Mouse (Mus musculus) intestine, embryonic 16.5 days (tissue): ENCODE results near the gene Vps51. TPM values are rescaled to one million over a fixed set of nuclear protein-coding genes. Genes with fewer than 3 reads are reported as not detected.
A peak's percentile ranks its signal among the peaks of the same experiment; 100 is the strongest.

ENCODE experiments used
- ATAC-seq: fragments of 200-750 bp; cut with Nextera tagmentation; 2 replicates; pipeline ENCODE4 v1.8.0; 2017; ENCODE audit warnings: moderate TSS enrichment, moderate library complexity
- H3K27ac ChIP-seq: fragments of 300-500 bp; sonication (generic); 2 replicates; pipeline ENCODE4 v1.5.1; 2014; ENCODE audit warnings: mild to moderate bottlenecking, low read length
- H3K27me3 ChIP-seq: fragments of 300-500 bp; sonication (generic); replicated peaks from 2 replicates; pipeline ENCODE4 v1.6.1; 2014; ENCODE audit warnings: low read length, control low read depth, mixed read lengths; ENCODE audit not compliant: control insufficient read depth, insufficient read depth
- H3K36me3 ChIP-seq: fragments of 300-500 bp; sonication (generic); 2 replicates; pipeline ENCODE4 v1.6.1; 2014; ENCODE audit warnings: low read length, control low read depth; ENCODE audit not compliant: control insufficient read depth, insufficient read depth
- H3K4me1 ChIP-seq: fragments of 300-500 bp; sonication (generic); 2 replicates; pipeline ENCODE4 v1.6.1; 2014; ENCODE audit warnings: low read length, control low read depth, mixed read lengths; ENCODE audit not compliant: control insufficient read depth, insufficient read depth
- H3K4me2 ChIP-seq: fragments of 300-500 bp; sonication (generic); 2 replicates; pipeline ENCODE4 v1.6.1; 2014; ENCODE audit warnings: low read depth, low read length, control low read depth
- H3K4me3 ChIP-seq: fragments of 300-500 bp; sonication (generic); 2 replicates; pipeline ENCODE4 v1.5.1; 2014; ENCODE audit warnings: mild to moderate bottlenecking, low read length
- H3K9ac ChIP-seq: fragments of 300-500 bp; sonication (generic); 2 replicates; pipeline ENCODE4 v1.6.1; 2014; ENCODE audit warnings: low read depth, low read length
- H3K9me3 ChIP-seq: fragments of 300-500 bp; sonication (generic); 2 replicates; pipeline ENCODE4 v1.6.1; 2016; ENCODE audit warnings: low read length, control low read depth; ENCODE audit not compliant: control insufficient read depth
- WGBS: fragments of 180-500 bp; shearing (Covaris S2); extraction: QIAGEN DNeasy Blood & Tissue Kit; methylation state at CpG from one replicate; pipeline ENCODE4 v1.1.7; 2014; 5-methylcytosine and 5-hydroxymethylcytosine counted together
- microRNA-seq: library from miRNA; unstranded; fragments of <30 nt; microRNA quantifications from one replicate; pipeline ENCODE4, GENCODE M21; 2016
- polyA plus RNA-seq: library from polyadenylated mRNA; unstranded; fragments of >200 nt; fragmentation: Nextera tagmentation; extraction: Ambion mirVana; gene quantifications from 2 replicates; pipeline ENCODE4 v1.2.1, GENCODE M21; 2015

Gene Vps51
- polyA plus RNA-seq, 1 experiment from 2014 or later: 68.2 TPM

DNA sequence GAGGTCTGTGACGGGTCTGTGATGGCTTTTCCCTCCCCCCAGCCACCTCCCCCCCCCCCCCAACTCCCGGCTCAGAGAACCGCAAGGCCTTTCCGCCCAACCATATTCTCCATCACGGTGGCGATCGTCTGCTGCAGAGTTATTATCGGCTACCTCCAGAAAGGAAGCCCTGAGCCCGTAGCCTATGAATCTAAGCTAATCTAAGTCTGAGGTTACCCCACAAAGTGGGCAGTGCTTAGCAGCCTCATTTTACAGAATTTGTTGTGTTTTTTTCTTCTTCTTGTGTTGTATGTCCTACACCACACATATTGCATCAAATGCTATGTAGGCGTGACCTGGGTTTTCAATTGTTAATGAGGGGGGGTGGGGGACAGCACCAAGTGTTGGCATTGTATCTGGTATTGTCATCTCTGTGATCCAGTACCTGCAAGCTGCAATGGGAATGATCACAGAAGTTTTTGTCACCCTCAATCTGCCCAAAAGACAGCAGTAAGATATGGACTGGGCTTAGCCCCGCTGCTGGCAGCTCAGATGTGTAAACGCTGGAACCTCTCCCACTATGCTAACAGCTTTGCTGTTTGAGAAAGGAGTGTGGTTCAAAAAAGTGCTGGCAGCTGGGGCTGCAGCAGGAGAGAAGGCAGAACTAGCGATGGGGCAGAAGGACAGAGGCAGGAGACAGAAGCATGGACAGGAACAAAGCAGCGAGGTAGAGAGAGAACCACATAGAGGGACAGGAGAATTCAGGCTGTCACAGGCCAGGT is 46.3 kb downstream of the Vps51 start:
- H3K4me2 ChIP-seq: no peak overlapping the region
- no peak overlapping the region for H3K27ac ChIP-seq
- no peaks in the 10 kb centered on the region for H3K9me3 ChIP-seq
- ATAC-seq: no peak
- no peak overlapping the region for H3K9ac ChIP-seq
- H3K36me3 ChIP-seq: no peaks in the 10 kb centered on the region
- H3K4me3 ChIP-seq: no peak overlapping the region
- no peaks in the 10 kb centered on the region for H3K4me1 ChIP-seq
- no peaks in the 10 kb centered on the region for H3K27me3 ChIP-seq
- 71% methylated on average over 14 of the region's 14 CpGs for WGBS

- no peak overlapping the region for H3K9ac ChIP-seq
- H3K27ac ChIP-seq: no peak overlapping the region
- ATAC-seq: no peak
- no peaks in the 10 kb centered on the region for H3K36me3 ChIP-seq
- no peaks in the 10 kb centered on the region for H3K4me1 ChIP-seq
- H3K27me3 ChIP-seq: no peaks in the 10 kb centered on the region
- H3K4me2 ChIP-seq: no peak overlapping the region
- no peaks in the 10 kb centered on the region for H3K9me3 ChIP-seq
- 80% methylated on average over 9 of the region's 9 CpGs for WGBS
- H3K4me3 ChIP-seq: no peak overlapping the region
Observed at GRCm38 (mm10) chr19:6029426-6029825, 47.6 kb downstream of the Vps51 start.

DNA sequence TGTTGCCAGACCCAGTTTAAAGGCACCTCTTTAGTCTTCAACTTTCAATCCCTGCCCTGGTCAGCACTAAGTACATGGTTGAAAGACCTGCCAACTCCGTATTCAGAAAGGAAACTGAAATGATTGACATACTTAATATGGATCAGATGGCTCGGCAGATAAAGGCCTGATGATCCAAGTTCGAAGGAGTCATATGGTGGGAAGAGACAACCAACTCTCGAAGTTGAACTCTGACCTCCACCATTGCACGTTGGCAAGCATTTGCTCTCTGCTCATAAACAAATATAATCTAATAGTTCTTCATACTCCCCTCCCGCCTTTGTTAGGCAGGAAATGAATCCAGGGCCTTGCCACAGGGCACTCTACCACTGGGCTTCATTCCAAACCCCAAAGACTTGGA is 48.0 kb downstream of the Vps51 start:
- no peaks in the 10 kb centered on the region for H3K27me3 ChIP-seq
- no peak overlapping the region for H3K4me2 ChIP-seq
- no peak overlapping the region for H3K9ac ChIP-seq
- WGBS: 74% methylated on average over 6 of the region's 6 CpGs
- no peaks in the 10 kb centered on the region for H3K4me1 ChIP-seq
- no peaks in the 10 kb centered on the region for H3K36me3 ChIP-seq
- no peak overlapping the region for H3K4me3 ChIP-seq
- ATAC-seq: no peak
- no peak overlapping the region for H3K27ac ChIP-seq
- no peaks in the 10 kb centered on the region for H3K9me3 ChIP-seq

DNA sequence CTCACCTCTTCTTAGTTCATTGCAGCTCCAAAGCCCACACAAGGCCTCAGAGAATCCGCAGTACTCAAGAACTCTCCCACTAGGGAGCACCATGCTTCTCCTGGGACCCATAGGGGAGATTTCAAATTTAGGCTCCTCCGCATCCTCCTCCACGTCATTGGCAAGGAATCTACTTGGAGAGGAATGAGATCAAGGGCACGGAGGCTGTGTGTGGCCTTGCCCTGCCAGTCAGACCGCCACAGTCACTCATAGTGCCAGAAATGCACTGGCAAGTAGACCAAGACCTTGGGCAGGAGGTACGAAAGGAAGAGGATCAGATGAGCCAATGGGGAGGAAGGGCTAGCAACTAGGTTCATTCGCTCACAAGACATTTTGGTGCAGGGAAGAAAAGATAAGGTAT is 53.1 kb downstream of the Vps51 start:
- H3K27me3 ChIP-seq: no peaks in the 10 kb centered on the region

DNA sequence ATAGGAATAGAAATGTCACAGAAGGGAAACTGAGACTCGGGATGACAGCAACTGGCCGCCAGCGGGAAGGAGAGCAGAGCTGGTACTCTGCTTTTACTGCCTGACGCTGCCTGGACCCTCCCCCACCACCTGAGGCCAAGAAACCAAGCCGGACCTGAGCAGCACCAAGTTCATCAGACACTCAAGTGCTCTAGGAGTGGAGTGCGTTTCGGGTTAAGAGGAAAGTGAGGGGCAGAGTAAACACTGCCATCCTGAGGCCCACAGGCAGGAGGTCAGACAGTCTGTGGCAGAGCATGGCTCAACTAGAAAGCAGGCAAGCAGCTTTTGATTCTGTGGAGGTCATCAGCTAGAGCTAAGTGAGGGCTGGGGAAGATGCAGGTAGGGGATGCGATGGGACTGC is 54.0 kb downstream of the Vps51 start:
- no peak overlapping the region for H3K4me3 ChIP-seq
- H3K27me3 ChIP-seq: no peaks in the 10 kb centered on the region
- H3K4me1 ChIP-seq: no peaks in the 10 kb centered on the region
- H3K9me3 ChIP-seq: no peaks in the 10 kb centered on the region
- no peak overlapping the region for H3K9ac ChIP-seq
- WGBS: 63% methylated on average over 8 of the region's 8 CpGs
- no peak for ATAC-seq
- no peaks in the 10 kb centered on the region for H3K36me3 ChIP-seq
- H3K4me2 ChIP-seq: no peak overlapping the region
- no peak overlapping the region for H3K27ac ChIP-seq

More for the DNA sequence above, 53.1 kb downstream of the Vps51 start:
- H3K27ac ChIP-seq: no peak overlapping the region
- ATAC-seq: no peak
- no peak overlapping the region for H3K4me2 ChIP-seq
- no peaks in the 10 kb centered on the region for H3K36me3 ChIP-seq
- WGBS: 85% methylated on average over 7 of the region's 7 CpGs
- no peaks in the 10 kb centered on the region for H3K9me3 ChIP-seq
- no peak overlapping the region for H3K4me3 ChIP-seq
- no peaks in the 10 kb centered on the region for H3K4me1 ChIP-seq
- H3K9ac ChIP-seq: no peak overlapping the region

- no peaks in the 10 kb centered on the region for H3K9me3 ChIP-seq
- no peak overlapping the region for H3K27ac ChIP-seq
- no peak overlapping the region for H3K4me3 ChIP-seq
- H3K4me2 ChIP-seq: no peak overlapping the region
- ATAC-seq: no peak; the same call in 1 of the 2 replicates
- no peaks in the 10 kb centered on the region for H3K27me3 ChIP-seq
- peak overlapping the region; percentile 25; the same call in 1 of the 2 replicates for H3K9ac ChIP-seq
- no peaks in the 10 kb centered on the region for H3K36me3 ChIP-seq
- WGBS: 38% methylated on average over 3 of the region's 3 CpGs
- peaks cover 11% of the 10 kb centered on the region for H3K4me1 ChIP-seq
Observed at GRCm38 (mm10) chr19:6020276-6020675, 56.8 kb downstream of the Vps51 start.

DNA sequence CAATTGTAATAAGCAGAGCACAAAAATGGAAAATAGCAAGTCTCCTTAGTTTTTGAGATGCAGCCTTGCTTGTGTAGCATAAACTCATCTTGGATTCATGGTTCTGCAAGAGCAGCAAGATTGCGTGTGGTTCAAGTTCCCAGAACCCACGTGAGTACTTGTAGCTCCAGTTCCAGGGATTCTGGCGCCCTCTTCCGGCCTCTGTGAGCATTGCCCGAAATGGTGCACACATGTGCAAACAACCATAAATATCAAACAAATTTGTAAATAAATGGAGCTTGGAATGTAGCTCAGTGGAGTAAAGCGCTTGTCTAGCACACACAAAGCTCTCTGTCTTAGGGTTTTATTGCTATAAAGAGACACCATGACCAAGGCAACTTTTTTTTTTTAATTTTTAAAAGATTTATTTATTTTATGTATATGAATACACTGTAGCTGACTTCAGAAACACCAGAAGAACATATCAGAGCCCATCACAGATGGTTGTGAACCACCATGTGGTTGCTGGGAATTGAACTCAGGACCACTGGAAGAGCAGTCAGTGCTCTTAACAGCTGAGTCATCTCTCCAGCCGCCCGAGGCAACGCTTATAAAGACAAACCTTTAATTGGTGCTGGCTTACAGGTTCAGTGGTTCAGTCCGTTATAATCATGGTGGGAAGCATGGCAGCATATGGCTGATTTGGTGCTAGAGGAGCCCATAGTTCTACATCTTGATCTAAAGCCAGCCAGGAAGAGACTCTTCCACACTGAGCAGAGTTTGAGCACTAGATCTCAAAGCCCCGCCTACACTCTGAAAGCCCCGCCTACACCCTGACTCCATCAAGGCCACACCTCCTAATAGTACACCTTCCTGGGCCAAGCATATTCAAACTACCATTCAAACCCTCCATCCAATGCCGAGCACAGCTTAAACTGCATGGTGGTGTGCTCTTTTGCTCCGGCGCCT is 58.6 kb downstream of the Vps51 start:
- Histone ChIP-seq H3K4me1 (peaks cover 13% of the 10 kb centered on the region), H3K27ac (no peak overlapping the region), H3K4me3 (no peak overlapping the region), H3K9ac (no peak overlapping the region), H3K4me2 (no peak overlapping the region), H3K27me3 (no peaks in the 10 kb centered on the region), H3K9me3 (no peaks in the 10 kb centered on the region), H3K36me3 (no peaks in the 10 kb centered on the region)
- WGBS: 30% methylated on average over 15 of the region's 15 CpGs
- ATAC-seq: 0 out of 2 replicates have a peak, but pooled peaks have one; percentile 21

Small RNAs within 50 kb of the gene (microRNA-seq; reads per million reads assigned to microRNA genes)
- gene Mir6988: 0.68 reads per million

Other genes starting within 250 kb of the Vps51 start
- 31.1 and 31.7 TPM in 2 replicates for gene Frmd8, start 202.0 kb downstream of the Vps51 start, polyA plus RNA-seq
- 3.4 and 4.1 TPM in 2 replicates for gene Slc25a45, start 199.4 kb downstream of the Vps51 start, polyA plus RNA-seq
- gene Tigd3, start 183.1 kb downstream of the Vps51 start, polyA plus RNA-seq: 1.5 and 1.7 TPM in 2 replicates
- 109 and 119 TPM in 2 replicates for gene Dpf2, start 164.2 kb downstream of the Vps51 start, polyA plus RNA-seq
- 14.7 and 15.1 TPM in 2 replicates for gene Cdc42ep2, start 152.4 kb downstream of the Vps51 start, polyA plus RNA-seq
- gene Pola2, start 113.0 kb downstream of the Vps51 start, polyA plus RNA-seq: 58.4 and 61.7 TPM in 2 replicates
- not detected in 2 replicates for gene Slc22a20, start 91.1 kb downstream of the Vps51 start, polyA plus RNA-seq
- 11.8 and 12.4 TPM in 2 replicates for gene Capn1, start 61.3 kb downstream of the Vps51 start, polyA plus RNA-seq
- gene Syvn1, start 30.7 kb downstream of the Vps51 start, polyA plus RNA-seq: 29.1 and 36.4 TPM in 2 replicates
- 71.4 and 79.5 TPM in 2 replicates for gene Mrpl49, start 19.4 kb downstream of the Vps51 start, polyA plus RNA-seq
- 868 and 882 TPM in 2 replicates for gene Fau, start 19.4 kb downstream of the Vps51 start, polyA plus RNA-seq
- 27.6 and 29.9 TPM in 2 replicates for gene Znhit2, start 16.0 kb downstream of the Vps51 start, polyA plus RNA-seq
- gene Tm7sf2, start 8.9 kb downstream of the Vps51 start, polyA plus RNA-seq: 37.3 and 39.0 TPM in 2 replicates
- not detected in 2 replicates for gene Tmem262, start 2.8 kb upstream of the Vps51 start, polyA plus RNA-seq
- 1.2 and 1.7 TPM in 2 replicates for gene Gm28374, start 5.0 kb upstream of the Vps51 start, polyA plus RNA-seq
- gene Zfpl1, start 7.7 kb upstream of the Vps51 start, polyA plus RNA-seq: 66.1 and 68.0 TPM in 2 replicates
- gene Cdca5, start 7.8 kb upstream of the Vps51 start, polyA plus RNA-seq: 27.7 and 31.4 TPM in 2 replicates
- gene AC131692.1, start 17.2 kb upstream of the Vps51 start, polyA plus RNA-seq: 0.28 and 0.29 TPM in 2 replicates
- 71.9 and 102 TPM in 2 replicates for gene Naaladl1, start 28.6 kb upstream of the Vps51 start, polyA plus RNA-seq
- 33.4 and 35.7 TPM in 2 replicates for gene Sac3d1, start 41.4 kb upstream of the Vps51 start, polyA plus RNA-seq
- gene Snx15, start 51.1 kb upstream of the Vps51 start, polyA plus RNA-seq: 36.8 and 37.0 TPM in 2 replicates
- gene Batf2, start 63.8 kb upstream of the Vps51 start, polyA plus RNA-seq: 1.1 and 1.8 TPM in 2 replicates
- gene Arl2, start 64.3 kb upstream of the Vps51 start, polyA plus RNA-seq: 102 and 103 TPM in 2 replicates
- not detected in 2 replicates for gene Majin, start 107.2 kb upstream of the Vps51 start, polyA plus RNA-seq
- 0.23 and 0.65 TPM in 2 replicates for gene Gpha2, start 149.1 kb upstream of the Vps51 start, polyA plus RNA-seq
- gene Ppp2r5b, start 158.6 kb upstream of the Vps51 start, polyA plus RNA-seq: 21.0 and 23.5 TPM in 2 replicates
- 7.4 and 8.4 TPM in 2 replicates for gene Atg2a, start 164.4 kb upstream of the Vps51 start, polyA plus RNA-seq
- gene Ehd1, start 199.5 kb upstream of the Vps51 start, polyA plus RNA-seq: 135 and 158 TPM in 2 replicates
- 1.2 and 1.5 TPM in 2 replicates for gene Cdc42bpg, start 229.2 kb upstream of the Vps51 start, polyA plus RNA-seq